Mouse (Mus musculus) heart, embryonic 11.5 days (tissue): ENCODE results near the gene Gng8. TPM values are rescaled to one million over a fixed set of nuclear protein-coding genes. Genes with fewer than 3 reads are reported as not detected.

Source experiments
- ATAC-seq: fragments of 200-750 bp; cut with Nextera tagmentation; replicated peaks from 2 replicates; pipeline ENCODE4 v1.8.0; 2017; ENCODE audit warnings: moderate library complexity; ENCODE audit not compliant: insufficient number of reproducible peaks, low FRiP score, low TSS enrichment
- H3K27ac ChIP-seq: fragments of 300-500 bp; sonication (generic); 2 replicates; pipeline ENCODE4 v1.5.1; 2014; ENCODE audit warnings: mild to moderate bottlenecking, low read depth, low read length
- H3K27me3 ChIP-seq: fragments of 300-500 bp; sonication (generic); 2 replicates; pipeline ENCODE4 v1.6.1; 2014; ENCODE audit warnings: mild to moderate bottlenecking, low read length, mixed read lengths; ENCODE audit not compliant: control insufficient read depth, insufficient read depth
- H3K36me3 ChIP-seq: fragments of 300-500 bp; sonication (generic); 2 replicates; pipeline ENCODE4 v1.6.1; 2014; ENCODE audit warnings: mild to moderate bottlenecking, low read length, moderate library complexity, mixed read lengths; ENCODE audit not compliant: control insufficient read depth, insufficient read depth
- H3K4me1 ChIP-seq: fragments of 300-500 bp; sonication (generic); 2 replicates; pipeline ENCODE4 v1.6.1; 2014; ENCODE audit warnings: low read length; ENCODE audit not compliant: control insufficient read depth, insufficient read depth
- H3K4me2 ChIP-seq: fragments of 300-500 bp; sonication (generic); 2 replicates; pipeline ENCODE4 v1.6.1; 2014; ENCODE audit warnings: mild to moderate bottlenecking, moderate library complexity
- H3K4me3 ChIP-seq: fragments of 300-500 bp; sonication (generic); 2 replicates; pipeline ENCODE4 v1.5.1; 2014; ENCODE audit warnings: low read depth, low read length
- H3K9ac ChIP-seq: fragments of 300-500 bp; sonication (generic); 2 replicates; pipeline ENCODE4 v1.6.1; 2014; ENCODE audit warnings: mild to moderate bottlenecking, low read depth, low read length, moderate library complexity
- H3K9me3 ChIP-seq: fragments of 300-500 bp; sonication (generic); replicated peaks from 2 replicates; pipeline ENCODE4 v1.6.1; 2016; ENCODE audit warnings: low read length; ENCODE audit not compliant: control insufficient read depth
- WGBS: fragments of 180-500 bp; shearing (Covaris S2); extraction: QIAGEN DNeasy Blood & Tissue Kit; methylation state at CpG from one replicate; pipeline ENCODE4 v1.1.7; 2014; ENCODE audit not compliant: insufficient replicate concordance; 5-methylcytosine and 5-hydroxymethylcytosine counted together
- polyA plus RNA-seq: library from polyadenylated mRNA; unstranded; fragments of >200 nt; fragmentation: Nextera tagmentation; extraction: Ambion mirVana; gene quantifications from 2 replicates; pipeline ENCODE4 v1.2.1, GENCODE M21; 2014

The Gng8 gene
- polyA plus RNA-seq, 1 experiment from 2014 or later, result 4.2 TPM

DNA sequence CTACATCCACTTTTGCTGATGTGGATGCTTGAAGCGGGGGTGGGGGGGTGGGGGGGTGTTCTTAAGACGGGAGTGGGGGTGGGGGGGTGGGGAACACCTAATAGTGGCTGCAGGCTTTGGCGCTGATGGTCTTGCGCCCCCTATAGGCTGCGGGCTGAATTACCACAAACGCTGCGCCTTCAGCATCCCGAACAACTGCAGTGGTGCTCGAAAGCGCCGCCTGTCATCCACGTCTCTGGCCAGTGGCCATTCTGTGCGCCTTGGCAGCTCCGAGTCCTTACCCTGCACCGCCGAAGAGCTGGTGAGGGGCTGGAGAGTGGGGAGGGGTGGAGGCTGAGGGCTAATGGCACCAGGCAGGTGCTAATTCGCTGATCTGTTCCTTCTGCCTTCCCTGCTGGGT is 43.0 kb upstream of the Gng8 start:
- WGBS, result 25% methylated on average over 17 of the region's 17 CpGs
- H3K9me3 ChIP-seq, result no peaks in the 10 kb centered on the region
- peaks cover 22% of the 10 kb centered on the region for H3K36me3 ChIP-seq

DNA sequence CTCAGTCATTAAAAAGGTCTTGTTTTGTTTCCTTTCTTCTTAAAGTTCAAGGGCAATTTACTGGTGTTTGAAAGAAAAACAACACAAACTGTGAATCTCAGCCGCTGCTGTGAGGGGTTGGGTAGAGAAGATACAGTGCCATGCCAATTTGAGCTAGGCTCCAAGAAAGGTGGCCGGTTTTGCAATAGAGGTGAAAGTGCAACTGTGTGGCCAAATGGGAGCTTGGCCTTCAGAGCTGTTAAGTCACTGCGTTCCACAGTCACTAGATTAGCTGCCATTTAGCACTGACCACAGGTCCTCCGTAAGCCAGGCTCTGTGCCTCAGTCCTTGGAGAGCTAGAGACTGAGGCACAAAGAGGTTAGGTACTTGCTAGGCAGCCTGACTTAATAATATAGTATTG is 40.0 kb upstream of the Gng8 start:
- H3K4me1 ChIP-seq, result no peaks in the 10 kb centered on the region
- no peak overlapping the region for H3K4me3 ChIP-seq
- H3K36me3 ChIP-seq, result peaks cover 46% of the 10 kb centered on the region
- no peak for ATAC-seq
- no peaks in the 10 kb centered on the region for H3K9me3 ChIP-seq
- H3K4me2 ChIP-seq, result no peak overlapping the region
- no peaks in the 10 kb centered on the region for H3K27me3 ChIP-seq
- H3K27ac ChIP-seq, result no peak overlapping the region
- no peak overlapping the region for H3K9ac ChIP-seq
- 83% methylated on average over 4 of the region's 4 CpGs for WGBS

More for the DNA sequence above, 43.0 kb upstream of the Gng8 start:
- no peak overlapping the region for H3K4me2 ChIP-seq
- H3K27me3 ChIP-seq, result no peaks in the 10 kb centered on the region
- no peak for ATAC-seq
- H3K27ac ChIP-seq, result no peak overlapping the region
- peaks cover 13% of the 10 kb centered on the region for H3K4me1 ChIP-seq
- H3K4me3 ChIP-seq, result no peak overlapping the region
- H3K9ac ChIP-seq, result no peak overlapping the region

DNA sequence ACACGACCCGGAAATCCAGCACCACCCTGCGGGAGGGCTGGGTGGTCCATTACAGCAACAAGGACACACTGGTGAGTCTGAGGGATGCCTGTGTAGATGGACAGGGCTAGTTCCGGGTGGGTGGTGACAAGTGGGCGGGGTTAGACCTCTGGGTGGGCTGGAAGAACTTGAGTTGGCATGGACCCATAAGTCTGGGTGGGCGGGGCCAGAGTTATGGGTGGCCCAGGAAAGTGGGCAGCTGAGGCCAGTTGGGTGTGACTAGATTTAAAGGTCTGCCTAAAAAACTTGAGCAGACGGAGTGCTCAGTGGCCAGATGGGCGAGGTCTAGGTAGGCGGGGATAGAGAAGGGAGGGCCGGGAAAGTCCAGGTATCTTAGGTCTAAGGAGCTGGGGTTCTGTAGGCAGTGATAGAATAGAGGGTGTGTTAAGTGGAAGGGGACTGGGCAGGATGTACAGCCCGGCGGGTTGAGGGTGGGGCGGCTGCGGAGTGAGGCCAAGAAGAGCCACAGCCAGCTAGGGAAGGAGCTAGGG is 38.2 kb upstream of the Gng8 start:
- WGBS, result 83% methylated on average over 14 of the region's 14 CpGs
- Histone ChIP-seq H3K27me3 (no peaks in the 10 kb centered on the region), H3K9me3 (no peaks in the 10 kb centered on the region), H3K27ac (no peak overlapping the region), H3K9ac (no peak overlapping the region), H3K4me3 (no peak overlapping the region), H3K4me1 (no peaks in the 10 kb centered on the region), H3K4me2 (no peak overlapping the region), H3K36me3 (peaks cover 51% of the 10 kb centered on the region)
- peak; percentile 43 for ATAC-seq

DNA sequence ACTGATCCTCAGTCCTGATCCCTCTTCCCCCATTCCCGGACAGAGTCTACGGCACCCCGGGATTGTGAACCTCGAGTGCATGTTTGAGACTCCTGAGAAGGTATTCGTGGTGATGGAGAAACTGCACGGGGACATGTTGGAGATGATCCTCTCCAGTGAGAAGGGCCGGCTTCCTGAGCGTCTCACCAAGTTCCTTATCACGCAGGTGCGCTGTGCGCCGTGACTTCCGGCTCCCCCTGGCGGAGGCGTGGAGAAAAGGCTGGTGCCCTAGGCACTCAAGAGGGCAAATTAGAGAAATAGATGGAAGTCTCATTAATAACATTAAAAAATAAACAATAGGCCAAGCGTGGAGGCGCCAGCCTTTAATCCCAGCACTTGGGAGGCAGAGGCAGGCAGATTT is 33.2 kb upstream of the Gng8 start:
- Histone ChIP-seq H3K9me3 (no peaks in the 10 kb centered on the region), H3K9ac (no peak overlapping the region), H3K27me3 (no peaks in the 10 kb centered on the region), H3K36me3 (peaks cover 28% of the 10 kb centered on the region), H3K27ac (no peak overlapping the region), H3K4me3 (no peak overlapping the region), H3K4me2 (no peak overlapping the region), H3K4me1 (no peaks in the 10 kb centered on the region)
- WGBS, result 31% methylated on average over 17 of the region's 17 CpGs
- no peak for ATAC-seq

DNA sequence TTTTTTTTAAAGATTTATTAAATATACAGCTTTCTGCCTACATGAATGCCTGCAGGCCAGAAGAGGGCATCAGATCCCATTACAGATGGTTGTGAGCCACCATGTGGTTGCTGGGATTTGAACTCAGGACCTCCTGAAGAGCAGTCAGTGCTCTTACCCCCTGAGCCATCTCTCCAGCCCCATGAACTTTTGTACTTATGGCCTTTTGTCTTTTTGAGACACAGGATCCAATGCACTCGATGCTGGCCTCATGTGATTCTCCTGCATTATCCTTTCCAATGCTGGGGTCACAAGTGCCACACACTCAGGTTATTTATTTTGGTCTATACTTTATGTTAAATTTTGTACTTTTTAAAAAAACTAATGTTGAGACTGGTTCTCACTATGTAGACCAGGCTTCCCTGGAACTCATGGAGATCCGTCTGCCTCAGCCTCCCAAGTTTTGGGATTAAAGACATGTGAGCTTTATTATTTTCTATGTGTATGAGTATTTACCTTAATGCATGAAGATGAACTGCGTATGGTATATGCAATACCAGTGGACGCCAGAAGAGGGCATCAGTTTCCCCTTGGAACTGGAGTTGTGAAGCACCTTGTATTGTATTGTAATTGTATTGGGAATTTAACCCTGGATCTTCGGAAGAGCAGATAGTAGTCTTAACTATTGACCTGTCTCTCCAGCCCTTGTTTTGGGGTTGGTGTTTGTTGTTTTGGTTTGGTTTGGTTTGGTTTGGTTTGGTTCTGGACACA is 31.5 kb upstream of the Gng8 start:
- H3K9me3 ChIP-seq, result no peaks in the 10 kb centered on the region
- no peak overlapping the region for H3K27ac ChIP-seq
- H3K4me3 ChIP-seq, result no peak overlapping the region
- H3K4me1 ChIP-seq, result no peaks in the 10 kb centered on the region
- WGBS, result 32% methylated on average over 5 of the region's 5 CpGs
- H3K36me3 ChIP-seq, result peaks cover 25% of the 10 kb centered on the region
- ATAC-seq, result no peak
- H3K27me3 ChIP-seq, result no peaks in the 10 kb centered on the region
- H3K9ac ChIP-seq, result no peak overlapping the region
- no peak overlapping the region for H3K4me2 ChIP-seq

DNA sequence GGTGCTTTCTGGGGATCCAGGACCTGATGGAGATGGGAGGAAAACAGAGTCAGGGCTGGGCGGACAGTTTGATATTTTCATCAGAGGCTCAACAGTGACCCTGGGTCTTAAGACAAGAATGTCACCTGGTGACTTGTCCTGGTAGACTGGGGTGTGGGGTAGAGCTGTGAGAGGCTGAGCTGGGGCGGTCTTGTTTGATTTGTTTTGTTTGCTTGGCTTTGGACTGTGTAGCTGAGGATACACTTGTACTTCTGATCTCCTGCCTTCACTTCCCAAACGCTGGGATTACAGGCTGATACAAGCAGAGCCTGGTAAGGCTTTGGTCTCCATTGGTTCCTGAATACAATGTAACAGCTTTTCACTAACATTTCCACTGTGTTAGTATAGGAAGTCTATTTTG is 24.1 kb upstream of the Gng8 start:
- H3K4me3 ChIP-seq, result no peak overlapping the region
- H3K9me3 ChIP-seq, result no peaks in the 10 kb centered on the region
- H3K36me3 ChIP-seq, result peaks cover 19% of the 10 kb centered on the region
- no peaks in the 10 kb centered on the region for H3K27me3 ChIP-seq
- no peak overlapping the region for H3K27ac ChIP-seq
- ATAC-seq, result no peak
- H3K4me1 ChIP-seq, result no peaks in the 10 kb centered on the region
- no peak overlapping the region for H3K9ac ChIP-seq
- no peak overlapping the region for H3K4me2 ChIP-seq
- WGBS, result 80% methylated on average over 3 of the region's 3 CpGs

GRCm38 (mm10) chr7:16869497-16869896 is 22.1 kb upstream of the Gng8 start:
- 39% methylated on average over 16 of the region's 16 CpGs for WGBS
- Histone ChIP-seq H3K9ac (no peak overlapping the region), H3K4me2 (peak overlapping the region; percentile 35; the same call in 1 of the 2 replicates)

DNA sequence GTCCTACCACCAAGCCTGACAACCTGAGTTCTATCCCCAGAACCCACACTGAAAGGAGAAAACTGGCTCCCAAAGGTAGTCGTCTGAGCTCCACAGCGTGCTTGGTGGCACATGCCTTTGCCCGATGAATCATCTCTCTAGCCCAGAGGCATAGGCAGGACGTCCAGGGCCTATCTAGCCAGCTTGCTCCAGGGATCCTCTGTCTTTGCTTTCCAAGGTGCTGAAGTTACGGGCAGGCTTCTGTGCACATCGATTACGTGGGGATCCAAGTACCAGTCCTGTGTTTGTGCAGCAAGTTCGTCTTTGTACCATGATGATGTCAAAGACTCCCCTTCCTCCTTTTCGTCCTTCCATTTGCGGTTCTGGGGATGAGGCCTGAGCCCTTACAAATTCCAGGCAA is 20.0 kb upstream of the Gng8 start:
- H3K27me3 ChIP-seq, result no peaks in the 10 kb centered on the region
- 73% methylated on average over 10 of the region's 10 CpGs for WGBS
- peaks cover 4% of the 10 kb centered on the region; the same call in 1 of the 2 replicates for H3K4me1 ChIP-seq
- no peak overlapping the region for H3K4me3 ChIP-seq
- H3K27ac ChIP-seq, result no peak overlapping the region
- peaks cover 4% of the 10 kb centered on the region; the same call in 1 of the 2 replicates for H3K36me3 ChIP-seq
- no peaks in the 10 kb centered on the region for H3K9me3 ChIP-seq
- ATAC-seq, result no peak
- no peak overlapping the region for H3K9ac ChIP-seq
- no peak overlapping the region for H3K4me2 ChIP-seq

More at GRCm38 (mm10) chr7:16869497-16869896, 22.1 kb upstream of the Gng8 start:
- Histone ChIP-seq H3K27me3 (no peaks in the 10 kb centered on the region), H3K9me3 (no peaks in the 10 kb centered on the region), H3K4me3 (no peak overlapping the region), H3K4me1 (0 out of 2 replicates have a peak, but pooled peaks cover under 1% of the 10 kb centered on the region), H3K27ac (no peak overlapping the region), H3K36me3 (peaks cover 13% of the 10 kb centered on the region)
- peak; percentile 81 for ATAC-seq

DNA sequence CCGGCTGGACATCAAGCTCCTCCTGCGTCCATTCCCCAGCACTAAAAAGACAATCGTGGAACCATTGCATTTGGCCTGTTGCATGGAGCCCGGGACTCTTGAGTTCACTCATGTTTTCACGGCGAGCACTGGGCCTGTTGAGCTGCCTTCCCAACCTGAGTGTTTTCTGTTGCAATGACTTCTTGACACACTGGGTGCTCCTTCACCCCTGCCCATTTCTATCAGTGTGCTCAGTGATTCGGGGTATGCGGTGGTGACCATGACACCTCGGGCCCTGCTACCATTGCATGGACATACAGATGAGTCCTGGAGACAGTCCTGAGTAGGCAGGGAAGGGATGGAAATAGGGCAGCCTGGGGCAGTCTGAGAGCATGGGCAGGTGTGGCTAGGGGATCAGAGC is 19.1 kb upstream of the Gng8 start:
- ATAC-seq, result no peak
- 89% methylated on average over 9 of the region's 9 CpGs for WGBS
- no peak overlapping the region for H3K9ac ChIP-seq

More for the DNA sequence above, 19.1 kb upstream of the Gng8 start:
- H3K4me3 ChIP-seq, result no peak overlapping the region
- no peaks in the 10 kb centered on the region for H3K27me3 ChIP-seq
- no peak overlapping the region for H3K27ac ChIP-seq
- H3K4me2 ChIP-seq, result no peak overlapping the region
- H3K9me3 ChIP-seq, result no peaks in the 10 kb centered on the region
- peaks cover 4% of the 10 kb centered on the region; the same call in 1 of the 2 replicates for H3K36me3 ChIP-seq
- H3K4me1 ChIP-seq, result peaks cover 10% of the 10 kb centered on the region; the same call in 1 of the 2 replicates
